Comparison of ENCODE assay signal across 17 mouse cellular contexts in genomic region chr15:80832808-80833207, GRCm38 (mm10).
DNase-seq lines count a peak whose midpoint lies in the region; ATAC-seq and TF ChIP-seq lines count a peak whose summit lies in the region.
"Had no signal": no experiment of that assay in that cellular context is flagged by ENCODE, and none has a peak within 500 bp of the region (broad histone marks: within the 10 kb centered on the region; RNA-seq: fewer than 3 reads in every experiment).

No protein-coding gene starts in this region.

- peaks cover 15% of the 10 kb centered on the region for H3K79me2 ChIP-seq in heart, adult 2 months (replicated peaks; ENCODE audit: control insufficient read depth, insufficient read depth, low read length)

- WGBS in heart, embryonic 16.5 days: 27% methylated on average over 3 of the region's 3 CpGs
- WGBS in heart, adult 2 months: 31% methylated on average over 3 of the region's 3 CpGs
- 19% methylated on average over 3 of the region's 3 CpGs for WGBS in liver, embryonic 12.5 days (ENCODE audit: insufficient replicate concordance)

- DNase-seq in heart, adult 2 months: no peak
- DNase-seq in adipocyte (ENCODE audit: low spot score): peak; percentile 24
- DNase-seq in ovary, postnatal 14 days (ENCODE audit: low spot score): no peak
- no peak for DNase-seq in lung, postnatal 14 days
- DNase-seq: cerebellum, adult 11-12 months; cerebellum, postnatal 36 days; lung, postnatal 36 days; right cerebral cortex, postnatal 25 days had no signal

- TF ChIP-seq CTCF in heart, adult 2 months (IDR thresholded peaks at IDR 0.05): no peak

- H3K4me1 ChIP-seq in heart, embryonic 16.5 days (ENCODE audit: control insufficient read depth, insufficient read depth, low read length): peaks cover 52% of the 10 kb centered on the region
- H3K4me1 ChIP-seq in heart, adult 2 months (ENCODE audit: control insufficient read depth, insufficient read depth, low read length): peaks cover 20% of the 10 kb centered on the region
- H3K4me1 ChIP-seq in liver, embryonic 12.5 days: peaks cover 94% of the 10 kb centered on the region
- H3K4me1 ChIP-seq: kidney, embryonic 15.5 days had no signal

- no peaks in the 10 kb centered on the region for H3K9me3 ChIP-seq in heart, embryonic 16.5 days (replicated peaks; ENCODE audit: control insufficient read depth, low read length)
- no peaks in the 10 kb centered on the region for H3K9me3 ChIP-seq in liver, embryonic 12.5 days (replicated peaks)
- H3K9me3 ChIP-seq: embryonic facial prominence, embryonic 10.5 days; hindbrain, embryonic 12.5 days; intestine, embryonic 15.5 days; kidney, embryonic 15.5 days; midbrain, embryonic 12.5 days had no signal

- H3K27me3 ChIP-seq in heart, embryonic 16.5 days (ENCODE audit: control insufficient read depth, insufficient read depth, low read length): no peaks in the 10 kb centered on the region
- H3K27me3 ChIP-seq in heart, adult 2 months (ENCODE audit: control insufficient read depth, insufficient read depth, low read length): no peaks in the 10 kb centered on the region
- H3K27me3 ChIP-seq in liver, embryonic 12.5 days (replicated peaks): no peaks in the 10 kb centered on the region
- H3K27me3 ChIP-seq: hindbrain, embryonic 12.5 days; intestine, embryonic 15.5 days; kidney, embryonic 15.5 days; midbrain, embryonic 12.5 days had no signal

- TF ChIP-seq EP300 in heart, adult 2 months (IDR thresholded peaks at IDR 0.05; ENCODE audit: insufficient read depth, low read depth, low read length): no peak

- no peak overlapping the region for H3K4me2 ChIP-seq in heart, embryonic 16.5 days (ENCODE audit: low read depth, low read length)
- peak overlapping the region; percentile 23; the same call in 1 of the 2 replicates for H3K4me2 ChIP-seq in liver, embryonic 12.5 days
- H3K4me2 ChIP-seq: hindbrain, embryonic 12.5 days; intestine, embryonic 15.5 days; kidney, embryonic 15.5 days; midbrain, embryonic 12.5 days had no signal

- no peak overlapping the region for H3K9ac ChIP-seq in heart, embryonic 16.5 days (ENCODE audit: low read length)
- H3K9ac ChIP-seq in heart, adult 2 months (ENCODE audit: low read depth, low read length): no peak overlapping the region
- no peak overlapping the region for H3K9ac ChIP-seq in liver, embryonic 12.5 days
- H3K9ac ChIP-seq: hindbrain, embryonic 12.5 days; intestine, embryonic 15.5 days; kidney, embryonic 15.5 days; midbrain, embryonic 12.5 days had no signal

- H3K36me3 ChIP-seq in heart, embryonic 16.5 days (ENCODE audit: control insufficient read depth, insufficient read depth): no peaks in the 10 kb centered on the region
- H3K36me3 ChIP-seq in heart, adult 2 months (ENCODE audit: control insufficient read depth, insufficient read depth, low read length): peaks cover 18% of the 10 kb centered on the region
- H3K36me3 ChIP-seq in liver, embryonic 12.5 days: peaks cover 6% of the 10 kb centered on the region; the same call in 1 of the 2 replicates
- H3K36me3 ChIP-seq: embryonic facial prominence, embryonic 10.5 days; hindbrain, embryonic 12.5 days; intestine, embryonic 15.5 days; kidney, embryonic 15.5 days; midbrain, embryonic 12.5 days had no signal

- intact Hi-C loops in heart, adult 2 months (cut with DNase I): no loop called here

- H3K4me3 ChIP-seq in heart, embryonic 16.5 days (ENCODE audit: low read length): no peak overlapping the region
- no peak overlapping the region for H3K4me3 ChIP-seq in heart, adult 2 months
- H3K4me3 ChIP-seq in liver, embryonic 12.5 days: no peak overlapping the region
- H3K4me3 ChIP-seq: embryonic facial prominence, embryonic 10.5 days; hindbrain, embryonic 12.5 days; intestine, embryonic 15.5 days; kidney, embryonic 15.5 days; midbrain, embryonic 12.5 days had no signal

- peak overlapping the region; percentile 6; the same call in 1 of the 2 replicates for H3K27ac ChIP-seq in heart, embryonic 16.5 days (ENCODE audit: low read length)
- no peak overlapping the region for H3K27ac ChIP-seq in heart, adult 2 months
- H3K27ac ChIP-seq in liver, embryonic 12.5 days: peak overlapping the region; percentile 56; the same call in 1 of the 2 replicates
- H3K27ac ChIP-seq: embryonic facial prominence, embryonic 10.5 days; hindbrain, embryonic 12.5 days; intestine, embryonic 15.5 days; kidney, embryonic 15.5 days; midbrain, embryonic 12.5 days had no signal

- ATAC-seq in heart, embryonic 16.5 days (replicated peaks; ENCODE audit: extremely low read depth, insufficient read depth, low FRiP score): no peak
- no peak for ATAC-seq in liver, embryonic 12.5 days
- peak; percentile 39; the same call in 1 of the 2 replicates for ATAC-seq in megakaryocyte-erythroid progenitor cell, adult 5-6 weeks (replicated peaks; ENCODE audit: low FRiP score, low TSS enrichment, poor library complexity, severe bottlenecking)
- ATAC-seq: forebrain, embryonic 14.5 days; intestine, embryonic 15.5 days had no signal

- no peak for TF ChIP-seq POLR2A in heart, adult 2 months (IDR thresholded peaks at IDR 0.05; ENCODE audit: insufficient read depth, low read depth, low read length)
